ENCODE assay signal across 9 mouse cellular contexts in the genomic region with DNA sequence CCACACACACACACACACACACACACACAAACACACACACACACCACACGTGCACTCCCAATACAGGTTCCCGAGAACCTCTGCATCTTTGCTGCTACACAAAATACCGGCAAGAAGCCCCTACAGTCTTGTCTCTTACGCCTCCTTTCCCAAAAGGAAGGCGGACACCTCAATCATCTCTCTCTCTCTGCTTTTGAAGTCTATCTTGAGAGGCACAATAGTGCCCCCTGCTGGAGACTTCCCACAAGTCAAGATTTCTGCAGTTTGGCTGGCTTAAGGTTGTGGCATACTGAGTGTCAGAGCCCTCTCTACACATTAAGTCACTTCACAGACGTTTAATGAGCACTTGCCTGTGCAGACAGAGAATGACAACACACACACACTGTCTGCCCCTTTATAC. TPM values are rescaled to one million over a fixed set of nuclear protein-coding genes. Genes with fewer than 3 reads are reported as not detected.
DNase-seq lines count a peak whose midpoint lies in the region; ATAC-seq and TF ChIP-seq lines count a peak whose summit lies in the region.
"Had no signal": no experiment of that assay in that cellular context is flagged by ENCODE, and none has a peak within 500 bp of the region (broad histone marks: within the 10 kb centered on the region; RNA-seq: fewer than 3 reads in every experiment).

No protein-coding gene starts in this region.

- intact Hi-C loops in heart, postnatal 10 days (cut with DNase I): loop anchor here (1.0 to 5.0 kb wide), 3 partner anchors 45 to 180 kb away; no protein-coding TSS in a partner anchor

- 0 out of 4 replicates have a peak, but pooled peaks of 1 of the 2 experiments have one; percentile 17 for TF ChIP-seq POLR2A in MEL (IDR thresholded peaks at IDR 0.05; ENCODE audit: control insufficient read depth in 1 of 2, insufficient read depth in 1 of 2, low read depth in 1 of 2, low read length in 2 of 2, poor library complexity in 1 of 2)

- whole genome bisulfite sequencing in forebrain, embryonic 15.5 days: 4% methylated on average over 6 of the region's 6 CpGs

- peaks cover 6 to 16% of the 10 kb centered on the region in 2 experiments; a peak in 3 of 4 replicates for H3K4me1 ChIP-seq in MEL (ENCODE audit: control insufficient read depth in 1 of 2, insufficient read depth in 2 of 2, low read length in 2 of 2)
- no peaks in the 10 kb centered on the region for H3K4me1 ChIP-seq in forebrain, embryonic 15.5 days

- no peaks in the 10 kb centered on the region for H3K27me3 ChIP-seq in MEL (ENCODE audit: control insufficient read depth in 1 of 2, insufficient read depth in 2 of 2, low read length in 2 of 2)
- H3K27me3 ChIP-seq in forebrain, embryonic 15.5 days: no peaks in the 10 kb centered on the region
- H3K27me3 ChIP-seq: midbrain, embryonic 12.5 days had no signal

- peaks cover 0 to 10% of the 10 kb centered on the region in 2 experiments; a peak in 3 of 4 replicates for H3K36me3 ChIP-seq in MEL (ENCODE audit: control insufficient read depth in 1 of 2, insufficient read depth in 2 of 2, low read length in 2 of 2)
- H3K36me3 ChIP-seq in forebrain, embryonic 15.5 days: no peaks in the 10 kb centered on the region
- H3K36me3 ChIP-seq: midbrain, embryonic 12.5 days had no signal

- DNase-seq in MEL (ENCODE audit: low read depth, low spot score): peak; percentile 92
- DNase-seq in c-Kit-positive CD71-positive TER-119-positive erythroid progenitor cells, embryonic 14.5 days (ENCODE audit: low spot score): peak; percentile 92
- peak; percentile 88 to 91 for DNase-seq in heart, postnatal 10 days
- DNase-seq in layer of hippocampus, adult 9-11 months: peak; percentile 76
- peak; percentile 91 for DNase-seq in lung, postnatal 14 days
- DNase-seq in right cerebral cortex, adult 2 months (ENCODE audit: low spot score in 2 of 2): peak; percentile 92 to 93
- peak; percentile 85 for DNase-seq in urinary bladder, postnatal 14 days (ENCODE audit: low spot score)

- H3K27ac ChIP-seq in MEL (ENCODE audit: control insufficient read depth, low read depth, low read length): no peak overlapping the region
- no peak overlapping the region for H3K27ac ChIP-seq in forebrain, embryonic 15.5 days (replicated peaks)
- H3K27ac ChIP-seq: midbrain, embryonic 12.5 days had no signal

- H3K4me2 ChIP-seq in forebrain, embryonic 15.5 days (replicated peaks): no peak overlapping the region
- H3K4me2 ChIP-seq: midbrain, embryonic 12.5 days had no signal

- peak; percentile 41; the same call in 1 of the 2 replicates for ATAC-seq in forebrain, embryonic 15.5 days (replicated peaks)

- TF ChIP-seq CTCF in MEL (IDR thresholded peaks at IDR 0.05 in 2 of 3, conservative IDR thresholded peaks at IDR 0.05 in 1 of 3; ENCODE audit: control insufficient read depth in 1 of 3, insufficient read depth in 1 of 3, low read depth in 2 of 3, low read length in 3 of 3, poor library complexity in 1 of 3, severe bottlenecking in 1 of 3): peak; percentile 69 to 97 (median 77)

- H3K9me3 ChIP-seq in MEL (replicated peaks; ENCODE audit: insufficient read depth, low read length): no peaks in the 10 kb centered on the region
- H3K9me3 ChIP-seq in forebrain, embryonic 15.5 days: no peaks in the 10 kb centered on the region
- H3K9me3 ChIP-seq: midbrain, embryonic 12.5 days had no signal

- H3K9ac ChIP-seq in MEL (ENCODE audit: control insufficient read depth, low read depth, low read length, poor library complexity, severe bottlenecking): 0 out of 2 replicates have a peak overlapping the region, but pooled peaks have one; percentile 28
- H3K9ac ChIP-seq in forebrain, embryonic 15.5 days (replicated peaks): no peak overlapping the region
- H3K9ac ChIP-seq: midbrain, embryonic 12.5 days had no signal

- peak; percentile 95 for TF ChIP-seq RAD21 in MEL (IDR thresholded peaks at IDR 0.05; ENCODE audit: low read depth, low read length)

- no peak for TF ChIP-seq EP300 in MEL (IDR thresholded peaks at IDR 0.05; ENCODE audit: low read depth in 1 of 2, low read length in 2 of 2)

- no peak overlapping the region for H3K4me3 ChIP-seq in MEL (ENCODE audit: control insufficient read depth in 1 of 2, insufficient read depth in 1 of 2, low read depth in 2 of 2, low read length in 2 of 2)
- no peak overlapping the region for H3K4me3 ChIP-seq in forebrain, embryonic 15.5 days
- H3K4me3 ChIP-seq: midbrain, embryonic 12.5 days had no signal

- peaks cover 4% of the 10 kb centered on the region; the same call in 1 of the 2 replicates for H3K79me2 ChIP-seq in MEL (ENCODE audit: control insufficient read depth, insufficient read depth, low read length, poor library complexity)

TF ChIP-seq in MEL, 35 proteins besides CTCF, POLR2A, EP300 and RAD21 (continues in another document):
- no peak for TF ChIP-seq ZMIZ1 (IDR thresholded peaks at IDR 0.05; ENCODE audit: low read depth, low read length)
- no peak for TF ChIP-seq ELF1 (IDR thresholded peaks at IDR 0.05; ENCODE audit: low read depth, low read length)
- TF ChIP-seq E2F4 (IDR thresholded peaks at IDR 0.05; ENCODE audit: borderline replicate concordance, low read depth, low read length): no peak
- TF ChIP-seq MAZ (IDR thresholded peaks at IDR 0.05; ENCODE audit: low read depth, low read length): 0 out of 2 replicates have a peak, but pooled peaks have one; percentile 50
- 0 out of 2 replicates have a peak, but pooled peaks have one; percentile 31 for TF ChIP-seq SIN3A (IDR thresholded peaks at IDR 0.05; ENCODE audit: low read length)
- no peak for TF ChIP-seq MAFK (IDR thresholded peaks at IDR 0.05; ENCODE audit: borderline replicate concordance, low read depth, low read length)
- TF ChIP-seq USF1 (IDR thresholded peaks at IDR 0.05; ENCODE audit: low read depth, low read length): no peak
- TF ChIP-seq TAL1 (IDR thresholded peaks at IDR 0.05; ENCODE audit: low read length): no peak
- no peak for TF ChIP-seq ZKSCAN1 (IDR thresholded peaks at IDR 0.05; ENCODE audit: low read depth, low read length)
- TF ChIP-seq USF2 (IDR thresholded peaks at IDR 0.05; ENCODE audit: borderline replicate concordance in 1 of 2, insufficient read depth in 1 of 2, low read depth in 1 of 2, low read length in 2 of 2): no peak
- no peak for TF ChIP-seq CHD1 (IDR thresholded peaks at IDR 0.05; ENCODE audit: low read depth, low read length)
- peak; percentile 52; the same call in 1 of the 2 replicates for TF ChIP-seq BHLHE40 (IDR thresholded peaks at IDR 0.05; ENCODE audit: borderline replicate concordance, low read depth, low read length)
- TF ChIP-seq POLR2AphosphoS2 (IDR thresholded peaks at IDR 0.05; ENCODE audit: low read length): no peak
- no peak for TF ChIP-seq CHD2 (IDR thresholded peaks at IDR 0.05; ENCODE audit: low read length)
- 0 out of 2 replicates have a peak, but pooled peaks have one; percentile 53 for TF ChIP-seq MYC (IDR thresholded peaks at IDR 0.05; ENCODE audit: low read depth, low read length)
- TF ChIP-seq TBP (IDR thresholded peaks at IDR 0.05; ENCODE audit: low read depth, low read length): no peak
- no peak for TF ChIP-seq ETS1 (IDR thresholded peaks at IDR 0.05; ENCODE audit: low read depth, low read length)
- TF ChIP-seq ZNF384 (IDR thresholded peaks at IDR 0.05; ENCODE audit: low read depth, low read length): no peak
- TF ChIP-seq MYB (IDR thresholded peaks at IDR 0.05; ENCODE audit: low read depth, low read length): no peak
- TF ChIP-seq RCOR1 (IDR thresholded peaks at IDR 0.05; ENCODE audit: low read depth, low read length): no peak
- no peak for TF ChIP-seq GATA1 (IDR thresholded peaks at IDR 0.05; ENCODE audit: low read depth, low read length)
- TF ChIP-seq TCF12 (IDR thresholded peaks at IDR 0.05; ENCODE audit: low read depth, low read length): no peak
- TF ChIP-seq JUND (IDR thresholded peaks at IDR 0.05; ENCODE audit: low read depth, low read length): no peak
- TF ChIP-seq SMC3 (IDR thresholded peaks at IDR 0.05; ENCODE audit: low read depth, low read length): peak; percentile 95
- no peak for TF ChIP-seq UBTF (IDR thresholded peaks at IDR 0.05; ENCODE audit: borderline replicate concordance, insufficient read depth, low read depth, low read length)
- no peak for TF ChIP-seq NRF1 (IDR thresholded peaks at IDR 0.05; ENCODE audit: insufficient read depth, low read depth, low read length, poor library complexity, severe bottlenecking)
- TF ChIP-seq HCFC1 (IDR thresholded peaks at IDR 0.05; ENCODE audit: low read depth, low read length): no peak
- no peak for TF ChIP-seq POLR2AphosphoS5 (IDR thresholded peaks at IDR 0.05; ENCODE audit: borderline replicate concordance, low read depth, low read length)
- TF ChIP-seq GABPA (IDR thresholded peaks at IDR 0.05; ENCODE audit: low read depth, low read length): no peak
- TF ChIP-seq ZC3H11A (IDR thresholded peaks at IDR 0.05; ENCODE audit: low read depth, low read length): peak; percentile 93
- no peak for TF ChIP-seq MEF2A (IDR thresholded peaks at IDR 0.05; ENCODE audit: extremely low read depth, insufficient replicate concordance, low read depth, low read length, poor library complexity, severe bottlenecking)
- TF ChIP-seq MXI1 (IDR thresholded peaks at IDR 0.05; ENCODE audit: low read depth, low read length): no peak
- no peak for TF ChIP-seq MAX (IDR thresholded peaks at IDR 0.05; ENCODE audit: low read length)
- TF ChIP-seq NELFE (IDR thresholded peaks at IDR 0.05; ENCODE audit: low read depth, low read length): no peak

RNA-seq across cellular contexts. Expression of gene Trim56, which starts 9.0 kb away (rescaled TPM):
- total RNA-seq in MEL (2012; rRNA removed): 19.7 and 21.8 TPM in 2 replicates
- 10 to 100 TPM; 22.8 to 75.8 TPM for polyA plus RNA-seq in MEL (2012; ENCODE audit: insufficient read depth in 1 of 2, insufficient read length in 2 of 2, low read depth in 1 of 2, low replicate concordance in 2 of 2, missing spikeins in 1 of 2)
- 3.4 and 3.7 TPM in 2 replicates for polyA plus RNA-seq in forebrain, embryonic 15.5 days (2015; fragmentation: Nextera tagmentation; extraction: Ambion mirVana)
- total RNA-seq in heart, postnatal 10 days (2021): 10 to 100 TPM; 21.2 to 21.6 TPM

RNA-seq across cellular contexts. Expression of gene Serpine1, which starts 35.0 kb away (rescaled TPM):
- 0.04 and 0.13 TPM in 2 replicates for total RNA-seq in MEL (2012; rRNA removed)
- under 1 TPM in 1 of 2 experiments, not detected in 1; 0.11 TPM for polyA plus RNA-seq in MEL (2012; ENCODE audit: insufficient read depth in 1 of 2, insufficient read length in 2 of 2, low read depth in 1 of 2, low replicate concordance in 2 of 2, missing spikeins in 1 of 2)
- 0.14 and 0.28 TPM in 2 replicates for polyA plus RNA-seq in forebrain, embryonic 15.5 days (2015; fragmentation: Nextera tagmentation; extraction: Ambion mirVana)
- total RNA-seq in heart, postnatal 10 days (2021): 10 to 100 TPM; 11.0 to 19.3 TPM

RNA-seq across cellular contexts. Expression of gene Muc3, which starts 42.1 kb away (rescaled TPM):
- not detected in 2 replicates for total RNA-seq in MEL (2012; rRNA removed)
- polyA plus RNA-seq in MEL (2012; ENCODE audit: insufficient read depth in 1 of 2, insufficient read length in 2 of 2, low read depth in 1 of 2, low replicate concordance in 2 of 2, missing spikeins in 1 of 2): not detected
- not detected in 2 replicates for polyA plus RNA-seq in forebrain, embryonic 15.5 days (2015; fragmentation: Nextera tagmentation; extraction: Ambion mirVana)
- not detected for total RNA-seq in heart, postnatal 10 days (2021)
- polyA plus RNA-seq: midbrain, embryonic 12.5 days had no signal

Comparison
In these comparisons a context has a peak if more than half of its experiments do, and no peak if none do; other contexts are left out.
1. RNA of gene Serpine1, which starts 35.0 kb away (total RNA-seq): 11.0 to 19.3 TPM in heart, postnatal 10 days; 0.04 to 0.13 TPM in MEL; every median in the first group is over 10 times any median in the second.
2. Peak in every context shown above with its lines, with median percentiles within 50 percentile points of each other: DNase-seq.